Mouse (Mus musculus): ENCODE data around the gene Fchsd2. TPM values are rescaled to one million over a fixed set of nuclear protein-coding genes. Genes with fewer than 3 reads are reported as not detected.

Gene Fchsd2
- polyA plus RNA-seq, 1 experiment = 4.6 TPM

GRCm38 (mm10) chr7:101072123-101072740 is 20.4 kb upstream of the Fchsd2 start:
- DNase-seq (ENCODE audit: low read depth) = no peak

- no peak for DNase-seq (ENCODE audit: low read depth)
Measured at GRCm38 (mm10) chr7:101074170-101074767, 18.4 kb upstream of the Fchsd2 start.

- DNase-seq (ENCODE audit: low read depth) = no peak
Measured at GRCm38 (mm10) chr7:101083562-101084166, 9.0 kb upstream of the Fchsd2 start.

- DNase-seq (ENCODE audit: low read depth) = no peak
Measured at GRCm38 (mm10) chr7:101084816-101085456, 7.7 kb upstream of the Fchsd2 start.

- DNase-seq (ENCODE audit: low read depth) = no peak
Measured at GRCm38 (mm10) chr7:101085779-101086178, 6.9 kb upstream of the Fchsd2 start.

GRCm38 (mm10) chr7:101088687-101089086 is 4.0 kb upstream of the Fchsd2 start:
- no peak for DNase-seq (ENCODE audit: low read depth)

- no peak for DNase-seq (ENCODE audit: low read depth)
Measured at GRCm38 (mm10) chr7:101089242-101089641, 3.4 kb upstream of the Fchsd2 start.

- no peak for DNase-seq (ENCODE audit: low read depth)
Measured at GRCm38 (mm10) chr7:101093231-101093630, 568 bp downstream of the Fchsd2 start.

GRCm38 (mm10) chr7:101094746-101095145 is 2.1 kb downstream of the Fchsd2 start:
- DNase-seq (ENCODE audit: low read depth) = no peak

GRCm38 (mm10) chr7:101095560-101095959 is 2.9 kb downstream of the Fchsd2 start:
- no peak for DNase-seq (ENCODE audit: low read depth)

- DNase-seq (ENCODE audit: low read depth) = no peak
Measured at GRCm38 (mm10) chr7:101096576-101096975, 3.9 kb downstream of the Fchsd2 start.

- no peak for DNase-seq (ENCODE audit: low read depth)
Measured at GRCm38 (mm10) chr7:101097084-101097483, 4.4 kb downstream of the Fchsd2 start.

GRCm38 (mm10) chr7:101099981-101100380 is 7.3 kb downstream of the Fchsd2 start:
- no peak for DNase-seq (ENCODE audit: low read depth)

- DNase-seq (ENCODE audit: low read depth) = no peak
Measured at GRCm38 (mm10) chr7:101101156-101101691, 8.6 kb downstream of the Fchsd2 start.

- no peak for DNase-seq (ENCODE audit: low read depth)
Measured at GRCm38 (mm10) chr7:101106666-101107065, 14.0 kb downstream of the Fchsd2 start.

GRCm38 (mm10) chr7:101107073-101107810 is 14.6 kb downstream of the Fchsd2 start:
- no peak for DNase-seq (ENCODE audit: low read depth)

GRCm38 (mm10) chr7:101107968-101108652 is 15.4 kb downstream of the Fchsd2 start:
- DNase-seq (ENCODE audit: low read depth) = no peak

- no peak for DNase-seq (ENCODE audit: low read depth)
Measured at GRCm38 (mm10) chr7:101108653-101109005, 16.0 kb downstream of the Fchsd2 start.

- DNase-seq (ENCODE audit: low read depth) = no peak
Measured at GRCm38 (mm10) chr7:101109006-101109855, 16.6 kb downstream of the Fchsd2 start.

- no peak for DNase-seq (ENCODE audit: low read depth)
Measured at GRCm38 (mm10) chr7:101109856-101110350, 17.2 kb downstream of the Fchsd2 start.

Data from gonadal fat pad, adult 2 months (tissue).